Mouse (Mus musculus) mouse trophoblast stem cell (cell line): ENCODE results near the gene Myl9.
"Not testable (repeated sequence)": the region's sequence is repeated elsewhere in the genome, so short reads cannot be mapped to it uniquely, and the experiment has no call there.

Experiments
- in situ Hi-C, 2 experiments: fragments of 300-500 bp; cut with MseI, MboI; formaldehyde crosslinking; loops; 2 replicates in 1 of 2; 3 replicates in 1 of 2; pipeline ENCODE4 v1.15.1; 2025

The Myl9 gene

DNA sequence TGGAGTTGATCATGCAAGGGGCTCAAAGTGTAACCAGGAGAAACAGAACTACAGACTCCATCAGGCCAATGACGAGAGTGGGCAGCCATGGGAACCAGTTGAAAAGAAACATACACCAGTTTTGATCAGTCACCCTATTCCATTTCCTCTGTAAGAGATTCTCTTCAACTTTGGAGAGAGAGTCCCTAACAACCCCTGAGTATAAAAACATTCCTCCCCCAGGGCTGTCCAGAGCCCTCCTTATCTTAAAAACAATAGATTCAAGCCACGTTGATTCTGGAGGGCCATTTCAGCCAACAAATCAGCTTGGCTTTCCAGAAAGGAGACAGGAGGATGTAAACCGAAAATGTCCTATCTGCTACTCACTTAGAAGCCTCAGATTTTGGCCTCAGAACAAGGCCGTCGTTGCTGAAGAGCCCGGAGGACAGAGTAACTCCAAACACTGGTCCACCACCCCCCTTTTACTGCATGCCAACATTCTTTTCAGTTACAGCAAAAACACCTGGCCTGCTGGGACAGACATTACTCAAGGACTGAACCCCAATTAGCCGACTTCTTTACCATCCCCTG lies 8.9 kb downstream of the Myl9 start:
- in situ Hi-C loops, result no loop called here

DNA sequence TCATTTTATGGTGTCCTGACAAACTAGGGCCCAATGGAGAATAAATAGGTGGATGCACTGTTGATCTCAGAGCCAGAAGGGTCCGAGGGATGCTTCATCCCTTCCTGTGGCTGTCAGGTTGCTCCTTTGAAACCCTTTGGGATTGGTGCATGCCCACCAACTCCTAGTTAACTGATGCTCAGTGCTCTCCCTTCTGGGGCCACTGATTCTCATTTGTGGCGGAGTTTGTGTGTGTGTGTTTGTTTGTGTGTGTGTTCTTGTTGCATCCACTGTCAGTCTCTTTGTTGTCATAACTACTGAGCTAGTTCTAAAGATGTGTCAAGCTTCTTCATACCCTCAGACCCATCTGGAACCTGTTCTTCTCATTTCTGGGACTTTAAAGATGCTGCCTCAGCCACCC lies 9.7 kb downstream of the Myl9 start:
- in situ Hi-C loops, result no loop called here

DNA sequence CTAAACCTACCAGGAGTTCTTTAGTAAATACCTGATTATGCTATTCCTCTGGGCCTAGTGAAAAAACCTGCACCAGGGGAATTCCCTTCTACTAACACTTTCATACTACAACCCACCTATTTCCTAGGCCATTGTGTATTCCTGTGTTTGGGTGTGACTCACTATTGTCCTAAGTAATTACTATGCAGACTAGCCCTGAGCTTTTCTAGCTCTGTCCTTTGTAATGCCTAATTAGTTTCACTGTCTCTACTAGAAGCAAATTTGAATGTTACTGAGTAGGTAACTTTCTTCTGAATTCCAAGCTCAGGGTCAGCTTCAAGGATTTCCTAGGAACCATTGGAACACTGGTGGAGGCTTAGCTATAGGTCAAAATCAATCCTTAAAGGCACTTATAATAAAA lies 11.1 kb downstream of the Myl9 start:
- in situ Hi-C loops, result not testable (repeated sequence)

DNA sequence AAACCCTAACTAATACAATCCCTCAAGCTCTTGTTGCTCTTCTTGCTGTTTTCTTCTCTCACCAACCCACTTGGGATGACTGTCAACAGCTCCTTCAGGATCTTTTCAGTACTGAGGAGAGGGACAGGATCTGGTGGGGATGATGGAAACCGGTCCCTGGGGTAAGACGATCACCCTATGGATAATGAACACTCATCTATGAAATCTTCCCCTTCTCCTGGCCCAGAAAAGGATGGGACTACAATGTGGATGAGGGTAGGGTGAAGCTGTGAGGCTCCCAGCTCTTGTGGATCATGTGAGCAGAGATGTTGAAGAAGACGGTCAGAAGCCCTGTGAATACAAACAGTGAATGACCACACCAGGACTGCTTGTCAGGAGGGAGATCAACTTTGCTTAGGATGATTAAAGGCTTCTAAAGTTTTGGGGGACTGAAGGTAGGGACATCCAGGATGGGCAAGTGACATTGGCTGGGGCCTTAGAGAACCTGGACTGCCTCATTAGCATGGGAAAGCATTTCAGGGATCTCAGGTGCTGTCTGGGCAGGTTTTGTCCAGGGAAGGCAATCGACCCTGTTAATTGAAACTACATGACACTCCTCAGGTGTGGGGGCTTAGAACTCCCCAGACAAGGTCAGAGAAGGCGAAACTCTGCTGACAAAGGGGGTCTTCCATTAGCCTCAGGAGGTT lies 12.0 kb downstream of the Myl9 start:
- in situ Hi-C loops, result no loop called here

DNA sequence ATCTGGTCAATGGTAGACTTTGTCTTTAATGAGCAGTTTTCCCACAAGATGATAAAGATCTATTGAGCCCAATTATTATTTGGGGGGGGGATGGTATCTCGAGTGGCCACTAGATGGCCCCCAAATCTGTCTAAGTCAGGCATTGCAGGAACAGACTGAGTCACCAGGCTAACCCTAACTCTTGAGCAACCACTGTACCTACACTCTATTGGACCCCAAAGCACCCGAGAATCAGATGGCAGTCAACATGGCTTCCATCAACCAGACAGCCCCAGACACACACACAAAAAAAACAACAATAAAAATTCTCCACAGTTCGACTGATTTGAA lies 12.5 kb downstream of the Myl9 start:
- in situ Hi-C loops, result no loop called here

DNA sequence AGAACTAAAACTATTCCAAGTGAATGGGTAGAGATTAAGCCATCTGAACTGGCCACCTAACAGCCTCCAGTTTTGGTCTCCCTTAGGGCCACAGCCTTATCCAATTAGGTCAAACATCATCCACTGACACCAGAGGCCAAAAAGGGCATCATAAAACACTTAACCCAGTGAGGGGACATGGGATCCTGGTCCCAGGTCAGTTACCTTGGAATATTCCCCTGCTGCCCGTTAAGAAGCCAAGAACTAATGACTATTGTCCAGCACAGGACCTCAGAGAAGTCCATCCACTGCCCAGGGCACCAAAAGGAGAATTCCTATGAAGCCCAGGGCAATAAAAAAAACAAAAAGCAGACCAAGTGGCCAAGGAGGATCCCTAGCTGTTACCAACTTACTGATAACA lies 13.6 kb downstream of the Myl9 start:
- in situ Hi-C loops, result no loop called here

DNA sequence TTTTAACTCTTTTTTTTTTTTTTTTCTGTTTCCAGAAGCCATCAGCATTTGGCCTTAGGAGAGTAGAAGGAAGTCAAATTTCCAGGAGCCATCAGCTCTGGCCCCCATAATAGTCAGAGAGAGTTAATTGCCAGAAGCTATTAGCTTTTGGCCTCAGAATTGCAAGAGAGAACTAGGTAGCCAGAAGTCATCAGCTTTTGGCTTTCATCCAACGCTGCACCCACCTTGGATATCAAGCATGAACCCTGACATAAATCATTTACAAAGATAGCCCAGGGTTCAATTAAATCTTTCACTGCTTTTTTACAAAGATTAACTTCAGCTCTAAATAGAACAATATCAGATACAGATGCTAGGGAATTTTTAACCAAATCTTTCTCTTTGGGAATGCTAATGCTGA lies 23.3 kb downstream of the Myl9 start:
- in situ Hi-C loops, result no loop called here

DNA sequence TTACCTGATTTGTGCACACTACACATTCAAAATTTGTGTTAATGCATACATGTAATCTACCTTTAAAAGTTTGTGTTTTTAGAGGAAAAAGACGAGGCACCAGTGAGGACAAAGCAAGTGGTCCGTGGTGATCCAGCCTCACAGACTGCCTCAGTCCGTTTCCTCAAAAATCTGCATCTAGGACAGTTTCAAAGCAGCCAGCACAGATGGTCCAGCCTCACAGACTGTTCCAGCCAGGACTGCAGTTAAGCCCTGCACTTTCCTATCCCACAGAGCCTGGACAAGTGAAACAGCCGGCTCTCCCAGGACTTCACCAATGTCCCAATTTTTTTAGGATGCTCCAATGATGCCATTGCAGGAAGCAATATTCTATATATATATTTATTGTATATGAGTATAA lies 25.8 kb downstream of the Myl9 start:
- in situ Hi-C loops, result no loop called here

DNA sequence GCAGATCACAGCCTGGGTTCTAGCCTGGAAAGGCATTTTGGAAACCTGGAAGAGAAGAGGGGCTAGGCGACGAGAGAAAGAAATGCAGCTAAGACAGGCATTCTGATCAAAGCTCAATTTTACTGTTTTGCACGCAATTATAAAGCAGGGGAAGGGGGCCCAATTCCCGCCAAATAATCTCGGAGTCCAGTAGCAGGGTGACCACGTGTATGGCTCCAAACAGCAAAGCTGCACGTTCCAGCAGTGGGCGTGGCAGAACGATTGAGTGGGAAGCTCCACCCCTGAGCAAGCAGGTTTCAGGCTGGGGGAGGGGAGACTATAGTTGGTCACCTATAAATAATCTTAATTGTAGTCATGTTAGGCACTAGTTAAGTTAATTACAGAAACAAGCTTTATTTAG lies 26.9 kb downstream of the Myl9 start:
- in situ Hi-C loops, result not testable (repeated sequence)

DNA sequence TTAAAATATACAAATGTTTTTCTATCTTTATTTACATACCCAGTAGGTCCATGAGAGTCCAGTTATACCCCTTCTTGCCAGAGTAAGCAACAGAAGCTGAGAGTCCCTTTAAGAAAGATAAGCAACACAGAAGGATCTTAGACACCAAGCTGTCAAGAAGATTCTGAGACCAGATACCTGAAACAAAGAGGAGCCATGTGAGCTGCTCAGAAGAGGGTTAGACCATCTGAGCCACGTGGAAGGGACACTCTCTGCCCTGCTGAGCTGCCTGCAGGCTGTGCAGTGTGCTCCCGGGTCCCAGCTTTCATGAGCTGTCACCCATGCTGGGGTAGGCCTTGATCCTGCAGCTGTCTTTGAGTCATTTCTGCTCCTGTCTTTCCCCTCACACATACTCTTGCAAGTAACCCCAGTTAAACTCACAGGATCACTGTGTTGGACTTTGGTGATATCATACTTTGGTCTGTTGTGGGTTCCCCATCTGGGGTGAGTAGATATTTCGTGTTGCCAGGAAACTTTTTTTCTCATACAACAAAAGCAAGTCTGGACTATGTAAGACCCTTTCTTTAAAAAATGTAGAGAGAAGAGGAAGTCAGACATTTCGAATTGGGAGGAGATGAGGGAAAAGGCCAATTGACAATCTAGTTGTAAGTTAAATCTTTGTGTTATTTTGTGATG lies 28.6 kb downstream of the Myl9 start:
- in situ Hi-C loops, result no loop called here

DNA sequence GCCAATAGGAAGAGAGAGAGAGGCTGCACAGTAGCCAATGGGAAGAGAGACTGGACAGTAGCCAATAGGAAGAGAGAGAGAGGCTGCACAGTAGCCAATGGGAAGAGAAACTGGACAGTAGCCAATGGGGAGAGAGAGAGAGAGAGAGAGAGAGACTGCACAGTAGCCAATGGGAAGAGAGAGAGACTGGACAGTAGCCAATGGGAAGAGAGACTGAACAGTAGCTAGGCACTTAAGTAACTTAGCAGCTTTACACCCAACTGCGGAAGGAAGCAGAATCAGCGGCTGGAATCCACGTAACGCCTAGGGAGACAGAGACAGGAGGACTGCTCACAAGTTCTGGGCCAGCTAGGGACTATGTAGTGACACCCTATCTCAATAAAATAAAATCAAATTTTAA lies 29.4 kb downstream of the Myl9 start:
- in situ Hi-C loops, result no loop called here

DNA sequence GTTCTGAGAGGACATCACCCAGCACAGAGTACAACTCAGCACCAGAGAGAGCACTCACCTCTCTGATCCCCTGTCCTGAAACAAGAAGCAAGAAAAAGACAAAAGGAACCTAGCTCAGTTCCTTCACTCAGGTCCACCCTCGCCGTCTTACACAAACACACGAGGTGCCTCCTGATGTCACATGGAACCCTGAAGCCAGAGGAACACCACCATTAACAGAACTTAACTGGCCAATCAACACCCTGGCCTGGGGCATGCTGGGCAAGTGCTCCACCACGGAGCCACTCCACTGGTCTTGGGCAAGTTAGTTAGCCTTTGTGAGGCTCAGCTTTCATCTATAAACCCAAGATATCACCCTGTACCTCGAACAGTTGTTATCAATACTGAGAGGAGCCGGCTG lies 31.7 kb downstream of the Myl9 start:
- in situ Hi-C loops, result no loop called here

DNA sequence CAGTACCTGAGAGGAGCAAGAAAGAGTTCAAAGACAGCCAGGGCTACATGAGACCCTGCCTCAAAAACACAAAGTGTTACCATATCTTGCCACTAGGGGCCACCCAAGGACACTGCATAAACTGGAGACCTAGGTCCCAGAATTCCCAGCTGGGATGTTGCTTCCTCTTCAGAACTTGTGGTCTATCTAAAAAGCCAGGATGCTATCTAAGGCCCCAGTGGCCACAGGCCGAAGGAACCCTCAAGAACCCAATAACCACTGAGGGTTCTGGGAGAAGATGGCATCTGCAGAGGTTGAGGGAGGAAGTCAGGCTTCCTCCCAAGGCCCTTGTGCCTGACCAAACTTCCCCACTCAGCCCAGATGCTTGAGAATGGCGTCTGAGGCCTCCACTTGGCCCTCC lies 34.4 kb downstream of the Myl9 start:
- in situ Hi-C loops, result no loop called here

DNA sequence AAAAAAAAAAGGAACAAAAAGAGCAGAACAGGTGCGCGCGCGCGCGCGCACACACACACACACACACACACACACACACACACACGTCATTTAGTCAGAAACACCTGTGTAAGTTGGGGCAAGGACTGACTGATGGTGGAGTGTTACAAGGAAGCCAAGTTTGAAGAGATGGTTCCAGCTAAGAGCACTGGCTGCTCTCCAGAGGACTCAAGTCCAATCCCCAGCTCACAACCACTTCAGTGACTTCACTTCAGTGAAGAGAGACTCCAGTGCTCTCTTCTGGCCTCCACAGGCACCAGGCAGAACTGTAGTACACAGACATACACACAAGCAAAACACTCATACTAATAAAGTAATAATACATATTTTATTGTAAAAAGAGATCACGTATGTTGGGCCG lies 35.5 kb downstream of the Myl9 start:
- in situ Hi-C loops, result no loop called here

DNA sequence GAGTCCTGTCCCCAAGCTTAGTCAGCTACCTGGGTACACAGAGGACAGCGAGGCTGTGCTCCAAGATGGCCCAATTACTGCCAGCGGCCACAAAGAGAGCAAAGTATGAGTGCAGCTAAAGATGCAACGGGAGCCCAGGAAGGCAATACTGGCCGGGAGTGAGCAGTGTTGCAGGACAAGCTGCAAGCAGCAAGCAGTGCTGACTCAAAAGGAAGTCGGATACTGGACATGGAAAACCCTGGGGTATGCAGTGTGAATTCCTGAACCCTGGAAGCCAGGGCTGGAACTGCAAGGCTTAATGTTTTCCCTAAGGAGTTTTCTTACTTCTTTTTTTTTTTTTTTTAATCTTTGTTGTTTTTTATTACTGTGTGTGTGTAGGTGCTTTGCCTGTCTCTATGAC lies 36.3 kb downstream of the Myl9 start:
- in situ Hi-C loops, result no loop called here

DNA sequence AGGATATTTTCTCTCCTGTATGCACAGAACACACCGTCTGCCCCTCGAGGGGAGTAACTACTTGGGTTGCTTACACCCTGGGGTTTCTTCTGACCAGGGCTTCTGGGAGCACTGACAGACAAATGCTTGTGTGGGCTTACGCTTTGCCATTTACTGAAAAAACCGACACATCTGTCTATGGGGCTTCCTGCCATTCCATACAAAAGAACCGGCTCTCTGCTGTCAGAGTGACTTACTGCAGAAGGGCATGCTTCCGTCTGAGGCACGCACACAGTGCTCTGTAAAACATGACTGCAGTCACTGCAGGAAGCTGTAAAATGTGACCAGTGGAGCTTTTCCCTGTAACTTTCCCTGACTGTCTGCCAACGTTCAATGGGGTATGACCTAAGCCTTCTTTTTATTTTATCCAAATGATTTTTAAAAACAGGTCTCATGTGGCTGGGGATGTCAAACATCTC lies 39.2 kb downstream of the Myl9 start:
- in situ Hi-C loops, result no loop called here

DNA sequence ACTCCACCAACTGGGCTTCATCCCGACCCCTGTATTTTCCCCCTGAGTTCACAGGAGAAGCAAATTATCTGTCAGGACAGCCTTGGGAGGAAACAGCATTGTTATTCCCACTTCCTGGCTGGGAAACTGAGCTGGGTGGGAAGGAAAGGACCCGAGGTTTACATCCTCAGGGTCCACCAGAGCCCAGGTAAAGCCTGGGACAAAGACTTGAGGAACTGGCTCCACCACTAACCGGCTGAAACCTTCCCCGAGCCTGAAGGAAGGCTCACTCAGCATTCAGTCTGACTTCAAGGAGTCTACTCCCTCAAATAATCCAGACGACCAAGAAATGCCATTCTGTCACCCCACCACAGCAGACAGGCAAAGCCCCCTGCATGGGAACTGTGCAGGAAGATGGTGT lies 39.7 kb downstream of the Myl9 start:
- in situ Hi-C loops, result no loop called here

DNA sequence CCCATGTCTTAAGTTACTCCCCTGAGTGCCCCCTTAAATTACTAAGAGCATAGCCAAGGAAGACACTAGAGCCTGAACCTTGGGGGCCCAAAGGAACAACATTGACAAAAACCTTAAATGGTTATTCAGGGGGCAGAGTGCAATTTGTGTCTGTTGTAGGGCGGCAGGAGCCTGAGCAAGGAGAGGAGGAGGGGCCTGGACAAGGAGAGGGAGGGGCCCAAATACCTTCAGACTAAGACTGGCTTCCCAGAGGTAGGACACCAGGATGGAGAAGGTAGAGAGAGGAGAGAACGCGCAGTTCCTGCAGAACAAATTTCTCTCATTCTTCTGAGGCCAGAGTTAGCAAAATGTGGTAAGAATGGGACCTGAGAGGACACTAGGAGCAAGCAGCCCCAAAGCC lies 40.2 kb downstream of the Myl9 start:
- in situ Hi-C loops, result no loop called here

DNA sequence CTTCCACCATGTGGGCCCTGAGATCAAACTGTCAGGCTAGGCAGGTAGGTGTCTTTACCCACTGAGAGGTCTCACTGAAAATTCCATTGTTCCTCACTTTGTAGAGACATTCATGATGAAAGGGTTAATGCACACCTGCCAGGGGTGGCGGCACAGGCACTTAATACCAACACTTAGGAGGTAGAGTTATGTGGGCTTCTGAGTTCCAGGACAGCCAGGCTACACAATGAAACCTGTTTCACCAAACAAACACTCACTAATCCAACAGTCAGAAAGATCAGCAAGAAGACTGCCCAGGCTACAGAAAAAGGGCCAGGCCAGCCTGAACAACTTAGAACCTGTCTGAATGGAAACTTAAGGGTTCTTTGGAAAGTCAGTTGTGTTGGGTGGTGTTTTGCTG lies 40.9 kb downstream of the Myl9 start:
- in situ Hi-C loops, result no loop called here

DNA sequence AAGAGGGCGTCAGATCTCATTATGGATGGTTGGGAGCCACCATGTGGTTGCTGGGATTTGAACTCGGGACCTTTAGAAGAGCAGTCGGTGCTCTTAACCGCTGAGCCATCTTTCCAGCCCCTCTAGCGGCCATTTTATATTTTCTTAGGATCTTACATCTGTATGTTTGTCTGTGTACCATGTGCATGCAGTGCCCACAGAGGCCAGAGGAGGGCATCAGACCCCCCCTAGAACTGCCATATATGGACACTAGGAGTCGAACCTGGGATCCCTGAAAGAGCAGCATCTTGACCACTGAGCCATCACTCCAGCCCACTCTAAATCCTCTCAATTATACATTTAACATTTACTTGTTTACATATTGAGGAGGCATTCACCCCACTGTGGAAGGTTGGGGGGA lies 49.9 kb downstream of the Myl9 start:
- in situ Hi-C loops, result not testable (repeated sequence)
